Mouse (Mus musculus) adrenal gland, adult 8-10 months (tissue): Measurements from ENCODE around the gene Smarcd2. TPM values are rescaled to one million over a fixed set of nuclear protein-coding genes. Genes with fewer than 3 reads are reported as not detected.
"Not testable (repeated sequence)": the region's sequence is repeated elsewhere in the genome, so short reads cannot be mapped to it uniquely, and the experiment has no call there.

Experiments
- DNase-seq: peaks from one replicate; pipeline ENCODE4 v3.0.0; 2022
- total RNA-seq, 4 experiments: library from RNA; stranded (reverse); gene quantifications; 2 replicates each; pipeline ENCODE4 v1.2.4; 2022

Gene Smarcd2
- total RNA-seq, 4 experiments from 2014 or later = 74.0 to 91.9 (median 85.8) TPM

DNA sequence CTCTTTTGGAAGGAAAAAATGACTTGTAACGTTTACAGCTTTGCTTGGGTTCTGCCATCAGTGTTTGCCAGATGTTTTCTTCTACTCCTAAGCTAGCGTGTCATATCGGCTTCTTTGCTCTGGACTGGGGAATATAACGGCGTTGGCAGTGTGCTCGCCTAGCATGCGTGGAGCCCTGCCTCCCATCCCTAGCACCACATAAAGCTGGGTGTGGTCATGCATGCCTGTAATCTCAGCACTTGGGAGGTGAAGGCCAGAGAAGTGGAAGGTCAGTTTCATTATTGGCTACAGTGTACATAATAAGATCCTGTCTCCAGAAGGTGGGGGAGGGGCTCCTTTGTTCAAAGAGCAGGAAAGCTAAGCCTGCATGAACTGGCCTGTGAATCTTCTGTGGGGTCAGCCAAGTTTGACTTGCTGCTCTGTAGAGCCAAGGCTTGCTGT is 2.2 kb upstream of the Smarcd2 start:
- DNase-seq = no peak

DNA sequence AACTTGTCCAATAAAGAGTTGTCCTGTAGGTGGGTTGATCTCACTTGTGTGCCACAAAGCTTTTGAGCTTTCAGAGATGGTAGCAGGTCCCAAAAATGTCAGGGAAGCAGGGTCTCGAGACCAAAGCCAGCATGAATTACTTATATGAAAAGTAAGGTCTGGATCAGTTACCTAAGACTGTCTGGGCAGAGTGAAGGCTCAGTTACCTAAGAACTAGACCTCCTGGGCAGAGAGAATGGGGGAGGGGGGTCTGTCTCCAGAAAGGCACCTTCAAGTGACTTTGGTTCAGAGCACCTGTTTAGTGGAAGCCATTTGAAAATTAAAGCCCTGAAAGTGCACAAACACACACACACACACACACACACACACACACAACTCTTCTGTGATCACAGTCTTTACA is 1.6 kb upstream of the Smarcd2 start:
- DNase-seq = no peak

DNA sequence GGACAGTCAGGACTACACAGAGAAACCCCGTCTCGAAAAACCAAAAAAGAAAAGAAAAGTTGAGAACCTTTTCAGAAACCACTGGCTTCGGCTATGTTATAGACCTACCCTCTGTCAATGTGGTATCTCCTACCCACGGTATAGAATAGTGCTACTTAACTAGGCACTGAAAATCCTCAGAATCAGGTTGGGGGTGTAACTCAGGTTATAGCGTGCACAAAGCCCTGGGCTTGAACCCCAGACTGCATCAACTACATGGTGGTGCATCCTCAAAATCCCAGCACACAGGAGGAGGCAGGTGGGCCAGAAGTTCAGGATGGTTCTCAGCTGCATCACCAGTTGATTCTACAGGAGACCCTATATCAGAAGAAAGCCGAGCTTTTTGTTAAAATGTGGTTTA is 1.0 kb upstream of the Smarcd2 start:
- DNase-seq = no peak

DNA sequence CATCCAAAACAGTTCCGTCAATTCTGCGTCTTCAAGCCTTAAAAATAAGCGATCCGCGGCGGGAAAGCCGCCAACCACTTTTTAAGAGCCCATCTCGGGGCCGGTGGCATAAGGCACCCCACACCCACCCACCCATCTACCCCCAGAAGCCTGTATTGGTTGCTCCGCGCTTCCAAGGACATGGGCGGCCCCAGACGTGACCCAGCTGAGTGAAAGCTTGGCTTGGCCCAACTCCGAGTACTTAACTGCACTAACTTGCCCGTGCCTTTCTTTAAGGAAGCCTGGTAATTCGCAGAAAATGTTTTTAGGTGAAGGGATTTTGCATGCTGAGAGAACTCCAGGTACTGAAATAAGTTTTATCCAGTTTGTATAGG is 526 bp upstream of the Smarcd2 start:
- no peak for DNase-seq

DNA sequence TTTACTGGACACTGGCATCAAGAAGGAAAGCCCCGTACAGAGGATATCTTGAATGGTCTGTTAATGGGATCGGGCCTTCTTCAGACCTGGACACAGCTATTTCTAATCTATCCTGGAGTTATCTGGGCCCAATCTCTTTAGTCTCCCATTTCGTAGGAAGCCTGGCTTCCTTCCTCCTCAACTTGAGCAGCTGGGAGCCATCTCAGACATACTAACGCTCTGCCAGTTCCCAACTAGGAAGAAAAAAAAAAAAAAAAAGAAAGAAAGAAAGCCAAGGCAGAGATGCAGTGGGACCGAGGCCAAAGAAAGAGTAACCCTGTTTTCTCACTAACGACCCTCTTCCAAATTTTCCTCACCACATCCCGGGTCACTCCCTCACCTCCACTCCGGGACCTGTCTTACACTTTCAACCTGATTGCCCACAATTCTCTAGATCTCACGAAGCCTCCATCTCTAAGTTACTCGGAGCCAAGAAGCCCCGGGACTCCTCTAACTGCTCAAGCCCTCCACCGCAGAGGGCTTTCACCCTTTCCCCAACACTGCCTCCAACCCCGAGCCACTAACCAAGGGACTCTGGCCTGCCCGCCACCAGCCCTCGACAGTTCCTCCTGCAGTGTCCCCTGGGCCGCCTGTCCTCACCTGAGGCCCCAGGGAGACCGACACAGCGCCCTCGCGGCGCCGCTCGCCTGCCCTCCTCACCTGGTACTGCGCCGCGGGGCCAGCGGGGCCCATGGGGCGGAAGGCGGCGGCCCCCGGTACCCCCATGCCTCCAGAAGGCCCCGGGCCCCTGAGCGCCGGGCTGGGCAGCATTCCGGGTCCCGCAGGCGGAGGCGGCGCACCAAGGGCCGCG is 753 bp downstream of the Smarcd2 start:
- DNase-seq = no peak

DNA sequence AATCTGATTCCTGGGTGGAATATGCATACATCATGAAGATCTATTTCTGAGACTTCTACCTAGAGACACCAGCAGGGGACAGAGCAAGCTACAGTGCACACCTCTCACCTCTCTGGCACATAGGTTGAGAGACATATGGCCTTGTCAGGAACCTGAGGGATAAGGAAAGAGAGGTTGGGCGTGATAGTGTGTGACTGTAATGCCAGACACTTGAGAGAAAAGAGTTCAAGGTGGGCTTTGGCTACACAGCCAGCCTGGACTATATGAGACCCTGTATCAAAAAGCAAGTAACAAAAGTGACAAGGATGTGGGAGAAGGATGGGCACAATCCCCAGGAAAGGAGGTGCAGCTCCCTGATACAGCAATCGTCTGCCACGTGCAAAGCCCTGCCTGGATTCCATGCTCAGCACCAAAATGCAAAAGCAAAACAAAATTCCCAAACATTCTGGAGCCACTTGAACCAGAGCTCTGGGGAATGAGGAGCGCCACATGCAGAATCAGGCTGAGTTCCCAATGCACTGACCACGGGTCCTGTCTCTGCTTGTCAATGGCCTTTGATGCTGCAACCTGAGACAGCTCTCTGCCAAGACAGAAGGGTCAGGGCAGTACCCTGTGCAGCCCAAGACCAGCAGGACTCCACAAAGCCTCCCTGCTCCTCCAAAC is 1.5 kb downstream of the Smarcd2 start:
- no peak for DNase-seq

DNA sequence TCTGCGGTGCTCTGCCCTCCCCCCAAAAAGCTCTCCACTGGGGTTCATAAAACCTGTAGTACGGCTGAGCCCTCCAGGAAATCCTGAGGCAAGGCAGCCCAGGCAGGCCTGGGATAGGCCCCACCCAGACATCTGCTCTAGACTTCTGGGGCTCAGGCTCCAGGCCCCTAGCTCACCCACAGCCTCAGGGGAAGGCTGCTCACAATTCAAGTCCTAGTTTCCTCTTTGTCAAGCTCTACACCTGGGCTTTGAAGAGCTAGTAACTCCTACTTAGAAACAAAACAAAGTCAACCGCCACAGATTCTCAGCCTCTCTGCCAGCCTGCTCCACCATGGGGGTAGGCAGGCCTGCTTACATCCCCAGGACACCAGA is 3.7 kb downstream of the Smarcd2 start:
- no peak for DNase-seq

DNA sequence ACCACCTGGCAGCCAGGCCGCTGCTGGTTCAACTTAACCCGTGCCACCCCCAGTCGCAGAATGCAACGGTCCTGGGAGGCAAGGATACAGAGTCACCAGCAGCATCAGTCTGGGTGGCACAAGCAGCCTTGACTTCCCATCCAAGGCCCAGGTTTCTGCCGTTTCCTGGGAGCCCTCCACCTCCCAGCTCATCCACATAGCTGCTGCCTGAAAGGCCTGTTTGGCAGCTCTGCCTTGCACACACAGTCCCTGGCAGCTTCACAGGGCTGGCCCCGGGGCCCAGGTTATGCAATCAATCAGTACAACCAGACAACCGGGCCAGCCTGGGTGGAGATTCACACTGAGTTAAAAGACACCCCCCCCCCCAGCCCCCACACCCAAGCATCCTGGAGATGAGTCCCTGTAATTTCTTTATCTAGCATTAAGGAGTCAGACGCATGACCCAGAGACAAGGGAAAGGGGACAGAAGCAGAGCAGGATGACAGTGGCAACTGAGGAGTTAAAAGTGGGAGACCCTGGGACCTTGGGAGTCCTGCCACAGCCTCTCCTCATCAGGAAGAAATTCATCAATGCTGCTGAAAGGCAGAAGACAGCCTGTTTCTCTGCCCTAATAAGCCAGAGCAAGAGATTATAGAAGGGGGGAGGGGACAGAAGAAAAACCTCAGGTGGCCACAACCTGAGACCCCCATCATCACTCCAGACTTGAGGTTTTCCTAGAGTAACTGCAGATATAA is 4.3 kb downstream of the Smarcd2 start:
- peak; percentile 90 for DNase-seq

DNA sequence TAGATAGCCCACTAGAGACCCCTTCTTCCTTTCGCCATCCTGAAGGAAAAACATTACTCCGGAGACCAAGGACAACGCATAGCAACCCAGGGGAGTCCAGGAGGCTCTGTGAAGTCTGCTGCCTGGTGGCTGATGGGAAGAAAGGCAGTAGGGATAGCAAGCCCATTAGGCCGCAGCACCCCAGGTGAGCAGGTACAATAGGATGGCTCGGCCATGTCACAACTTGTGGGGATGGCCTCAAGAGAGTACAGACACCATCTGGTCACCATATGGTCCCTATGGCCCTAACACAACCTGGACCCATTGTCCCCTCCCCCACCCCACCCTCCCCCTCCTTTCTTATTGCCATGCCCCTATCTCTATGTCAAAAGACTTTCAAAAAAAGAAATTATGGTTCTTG is 4.9 kb downstream of the Smarcd2 start:
- no peak for DNase-seq

DNA sequence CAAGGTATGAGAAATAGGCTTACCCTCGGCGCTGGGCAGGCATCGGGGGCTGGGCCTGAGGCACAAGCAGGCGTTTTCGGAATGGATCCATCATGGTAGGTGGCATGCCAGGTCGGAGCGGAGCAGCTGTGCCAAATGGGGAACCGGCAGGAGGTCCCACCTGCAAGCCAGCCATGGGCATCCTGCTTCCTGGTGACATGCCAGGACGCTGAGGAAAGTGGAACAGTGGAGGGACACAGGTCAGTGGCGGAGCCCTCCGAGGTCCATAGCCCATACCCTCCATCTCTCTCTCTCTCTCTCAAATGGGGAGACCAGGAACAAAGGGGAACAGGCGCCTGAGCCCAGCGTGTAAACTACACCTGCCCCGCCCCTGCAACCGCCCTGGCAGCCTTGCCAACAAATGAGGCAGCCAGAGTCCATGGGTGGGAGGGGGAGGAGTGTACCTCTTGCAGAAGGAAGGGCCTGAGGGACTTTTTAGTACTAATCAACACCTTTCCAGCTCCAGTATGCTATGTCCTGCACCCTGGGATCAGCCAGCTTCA is 5.4 kb downstream of the Smarcd2 start:
- peak; percentile 58 for DNase-seq

DNA sequence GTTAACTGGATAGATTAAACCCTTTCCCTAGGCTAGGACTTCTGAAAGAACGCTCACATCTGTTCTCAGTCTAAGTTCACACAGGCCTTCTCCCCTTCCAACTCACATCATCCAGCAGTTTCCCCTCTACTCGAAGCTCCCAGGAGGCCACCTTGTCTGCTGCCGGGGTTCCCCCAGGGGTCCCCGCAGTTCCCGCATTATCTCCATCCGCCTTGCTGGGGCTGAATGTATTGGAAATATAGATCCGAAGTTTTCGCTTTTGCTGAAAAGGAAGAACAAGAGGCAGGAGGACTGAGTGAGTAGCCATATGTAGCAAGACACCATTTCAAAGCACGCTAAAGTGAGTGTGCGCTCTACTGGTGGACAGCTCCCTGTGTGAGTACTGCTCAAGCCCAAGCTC is 6.3 kb downstream of the Smarcd2 start:
- DNase-seq = no peak

DNA sequence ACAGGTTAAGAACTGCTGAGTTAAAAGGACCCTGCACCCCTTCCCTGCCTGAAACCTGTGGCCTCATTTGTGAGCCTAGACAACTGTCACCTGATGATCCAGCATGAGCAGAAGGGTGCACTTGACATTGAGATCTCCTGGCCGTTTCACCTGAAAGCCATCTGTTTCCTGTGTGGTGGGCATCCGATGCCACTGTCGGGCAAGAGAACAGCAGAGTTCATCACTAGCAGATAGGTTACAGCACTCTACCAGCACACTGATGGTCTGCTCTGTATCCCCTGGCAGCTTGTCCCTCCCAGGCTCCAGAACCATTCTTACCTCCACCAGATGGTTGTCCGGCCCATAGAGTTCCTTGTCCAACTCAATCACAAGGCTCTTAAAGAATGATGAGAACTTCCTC is 7.2 kb downstream of the Smarcd2 start:
- DNase-seq = no peak

DNA sequence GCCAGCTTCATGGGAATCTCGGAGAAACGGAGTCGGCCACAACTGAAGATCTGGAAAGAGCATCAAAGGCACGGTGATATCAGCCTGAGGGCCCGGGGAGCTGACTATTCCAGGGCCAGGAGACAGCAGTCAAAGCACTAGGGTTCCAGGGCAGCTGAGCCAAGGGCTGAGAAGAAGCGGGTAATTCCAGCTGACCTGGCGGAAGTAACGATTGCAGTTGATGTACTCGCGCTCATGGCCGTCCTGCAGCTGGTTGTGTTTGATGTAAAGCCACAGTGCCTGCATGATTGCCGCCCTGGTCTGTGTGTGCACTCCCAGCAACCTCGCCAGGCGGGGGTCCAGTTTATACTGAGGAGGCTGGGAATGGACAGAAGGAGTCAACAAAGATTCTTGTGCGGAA is 7.8 kb downstream of the Smarcd2 start:
- DNase-seq = no peak

DNA sequence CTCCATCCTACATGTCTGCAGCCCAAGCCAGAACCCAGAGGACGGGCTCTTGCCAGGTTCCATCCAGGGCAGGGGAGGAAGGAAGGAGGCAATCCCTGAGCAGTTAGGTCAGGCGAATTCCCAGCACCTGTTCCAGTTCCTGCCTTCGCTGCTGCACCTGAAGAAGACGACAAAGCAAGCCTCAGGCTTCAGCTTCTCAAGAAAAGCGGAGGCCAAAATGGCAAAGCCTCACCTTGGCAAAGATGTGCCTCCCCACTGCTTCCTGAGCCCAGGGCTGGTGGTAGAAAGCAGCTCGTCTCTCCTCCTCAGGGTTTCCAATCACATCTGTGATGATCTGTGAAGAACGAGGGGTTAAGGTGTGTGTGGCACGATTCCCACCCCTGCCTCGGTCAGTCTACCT is 8.8 kb downstream of the Smarcd2 start:
- DNase-seq = no peak

DNA sequence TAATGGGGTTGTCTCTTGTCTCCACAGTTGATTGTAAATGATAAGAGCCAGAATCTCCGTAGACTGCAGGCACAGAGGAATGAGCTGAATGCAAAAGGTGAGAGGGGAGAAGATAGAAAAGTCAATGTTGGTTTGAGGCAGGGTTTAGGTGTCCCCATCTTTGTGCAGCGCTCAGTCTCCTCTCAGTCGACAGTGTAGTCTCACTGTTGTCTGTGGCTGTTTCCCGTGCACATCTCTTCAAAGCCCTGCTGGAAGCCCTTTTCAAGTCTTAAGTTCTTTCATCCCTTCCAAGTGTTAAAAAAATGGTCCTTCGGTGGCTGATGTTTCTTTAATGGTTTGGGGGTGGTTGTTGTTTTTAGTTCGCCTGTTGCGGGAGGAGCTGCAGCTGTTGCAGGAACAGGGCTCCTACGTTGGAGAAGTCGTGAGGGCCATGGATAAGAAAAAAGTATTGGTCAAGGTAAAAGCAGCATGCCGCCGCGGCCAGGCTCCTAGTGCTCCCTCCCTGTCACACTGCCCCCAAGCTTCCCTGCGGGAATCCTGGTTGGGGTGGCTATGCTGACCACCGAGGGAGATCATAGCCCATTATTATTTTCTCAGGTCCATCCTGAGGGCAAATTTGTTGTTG is 11.8 kb downstream of the Smarcd2 start:
- no peak for DNase-seq

DNA sequence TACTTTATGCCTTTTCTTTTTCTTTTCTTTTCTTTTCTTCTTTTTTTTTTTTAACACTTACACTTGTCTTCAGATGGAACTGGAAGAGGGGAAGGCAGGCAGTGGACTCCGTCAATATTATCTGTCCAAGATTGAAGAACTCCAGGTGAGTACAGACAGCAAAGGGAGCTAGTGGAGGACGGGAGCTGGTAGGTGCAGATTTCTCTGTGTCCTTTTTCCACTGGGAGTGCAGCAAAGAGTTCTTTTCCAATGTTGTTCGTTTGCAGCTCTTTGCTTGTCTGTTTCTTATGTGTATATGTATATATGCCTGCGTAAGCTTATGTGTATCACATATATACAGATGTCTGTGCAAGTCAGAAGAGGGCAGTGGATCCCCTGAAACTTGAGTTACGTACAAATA is 16.0 kb downstream of the Smarcd2 start:
- DNase-seq = no peak

DNA sequence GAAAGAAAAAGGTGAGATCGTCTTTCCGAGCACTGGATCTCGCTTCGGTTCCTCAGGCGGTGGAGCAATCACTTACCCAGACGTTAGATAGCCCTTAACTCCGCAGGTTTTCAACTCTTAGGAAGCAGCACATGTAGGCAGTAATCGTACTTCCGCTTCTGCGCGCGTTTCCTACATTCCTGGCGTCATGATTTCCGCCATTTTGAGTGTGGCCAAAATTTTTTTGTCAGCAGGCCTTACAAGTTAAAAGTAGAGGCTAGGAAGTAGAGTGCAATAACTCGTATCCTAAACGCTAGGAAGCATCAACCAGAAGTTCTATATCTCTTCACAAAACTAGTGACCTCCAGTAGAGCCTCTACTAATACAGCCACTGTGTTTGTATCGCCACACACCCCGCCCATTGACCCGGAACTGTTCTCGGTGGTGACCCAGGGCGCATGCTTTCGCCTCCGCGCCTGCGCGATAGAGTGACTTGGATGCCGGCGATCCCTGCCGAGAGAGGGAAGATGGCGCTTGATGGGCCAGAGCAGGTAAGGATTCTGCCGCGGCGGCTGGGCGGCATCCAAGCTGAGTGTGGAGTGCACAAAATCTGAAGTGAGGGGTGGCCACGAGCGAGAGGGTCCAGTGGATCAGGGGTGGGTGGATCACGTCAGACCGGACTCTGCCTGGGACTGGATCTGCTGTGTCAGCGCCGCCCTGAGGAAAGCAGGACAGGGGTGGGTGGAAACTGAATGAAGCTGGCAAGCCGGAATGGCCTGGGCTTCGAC is 16.9 kb downstream of the Smarcd2 start, which contains the start of the genes Ftsj3 and Psmc5:
TSS of gene Ftsj3 (minus strand) at position 395 of the 767 bp plus-strand sequence.
TSS of gene Psmc5 (plus strand) at position 470 of the 767 bp plus-strand sequence.
- DNase-seq = peak; percentile 95

DNA sequence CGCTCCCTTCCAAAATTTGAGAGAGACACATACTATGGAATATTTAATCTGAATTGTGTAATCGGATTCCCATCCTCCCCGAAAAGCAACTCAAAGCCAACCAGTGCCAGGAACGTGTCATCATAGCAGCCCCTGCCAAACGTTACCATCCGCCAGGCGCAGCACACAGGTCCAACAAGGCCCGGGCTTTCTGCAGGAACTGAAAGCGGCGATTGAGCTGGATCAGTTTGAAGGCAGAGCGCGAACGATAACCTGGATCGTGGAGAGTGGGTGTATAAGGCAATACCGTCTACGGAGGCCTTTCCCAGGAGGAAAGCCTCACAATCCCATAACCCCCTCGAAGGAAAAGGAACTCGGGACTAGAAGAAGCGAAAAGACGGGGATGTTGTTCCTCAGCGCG is 17.6 kb downstream of the Smarcd2 start:
- no peak for DNase-seq

DNA sequence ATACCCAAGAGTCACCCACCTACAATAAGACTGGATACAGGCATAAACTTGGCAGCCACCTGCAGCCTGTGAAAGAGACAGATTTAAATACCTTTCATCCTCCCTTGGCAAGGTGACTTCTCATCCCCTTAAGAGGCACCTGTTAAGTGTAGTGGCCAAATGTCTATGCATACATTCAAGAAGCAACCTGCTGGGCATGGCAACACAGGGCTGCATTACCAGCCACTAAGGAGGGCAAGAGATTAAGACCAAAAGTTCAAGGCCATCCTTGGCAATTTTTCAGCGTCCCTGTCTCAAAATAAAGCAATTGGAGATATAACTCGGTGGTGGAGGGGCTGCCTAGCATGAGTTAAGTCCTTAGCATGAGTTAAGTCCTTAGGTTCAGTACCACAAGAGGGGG is 18.0 kb downstream of the Smarcd2 start:
- DNase-seq = no peak

DNA sequence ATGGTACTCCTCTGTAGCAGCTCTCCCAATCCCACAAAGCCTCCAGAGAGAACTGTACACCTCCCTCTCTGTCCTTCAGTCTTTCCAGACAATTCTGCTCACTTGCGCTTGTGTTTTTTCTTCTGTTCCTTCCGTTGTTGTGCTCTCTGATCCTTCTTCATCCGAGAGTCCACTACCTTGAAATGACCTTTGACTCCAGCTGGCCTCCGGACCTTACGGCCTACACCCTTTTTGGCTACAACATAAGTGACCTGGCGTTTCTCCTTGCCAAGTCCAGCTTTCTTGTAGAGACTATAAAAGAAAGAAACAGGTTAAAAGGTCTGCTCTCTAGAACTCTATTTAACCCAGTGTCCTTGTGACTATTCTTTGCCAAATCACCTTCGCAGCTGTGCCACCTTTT is 23.4 kb downstream of the Smarcd2 start:
- no peak for DNase-seq

DNA sequence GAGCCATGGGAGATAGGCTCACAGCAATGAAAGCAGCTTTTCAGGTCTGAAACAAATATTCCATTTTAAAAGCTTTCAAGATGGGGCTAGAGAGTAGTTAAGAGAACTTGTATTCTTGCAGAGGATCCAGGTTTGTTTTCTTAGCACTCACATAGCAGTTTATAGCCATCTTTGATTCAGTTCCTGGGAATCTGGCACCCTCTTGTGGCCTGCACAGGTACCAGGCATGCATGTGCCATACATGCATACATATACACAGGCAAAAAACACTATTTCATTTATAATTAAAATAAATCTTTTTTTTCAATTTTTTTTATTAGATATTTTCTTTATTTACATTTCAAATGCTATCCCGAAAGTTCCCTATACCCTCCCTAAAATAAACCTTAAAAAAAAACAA is 25.9 kb downstream of the Smarcd2 start:
- DNase-seq = no peak

DNA sequence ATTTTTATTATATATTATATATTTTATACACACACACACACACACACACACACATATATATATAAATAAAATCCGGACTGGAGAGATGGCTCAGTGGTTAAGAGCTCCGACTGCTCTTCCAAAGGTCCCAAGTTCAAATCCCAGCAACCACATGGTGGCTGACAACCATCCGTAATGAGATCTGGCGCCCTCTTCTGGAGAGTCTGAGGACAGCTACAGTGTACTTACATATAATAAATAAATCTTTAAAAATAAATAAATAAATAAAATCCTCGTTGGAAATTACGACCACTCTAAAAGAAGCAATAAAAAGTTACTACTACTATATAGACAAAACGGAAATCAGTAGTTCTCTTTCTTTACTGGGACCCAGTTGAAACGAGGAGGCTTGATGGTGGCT is 38.8 kb downstream of the Smarcd2 start:
- not testable (repeated sequence) for DNase-seq
